Mouse (Mus musculus) intestine, postnatal 0 days (tissue): ENCODE measurements around the gene Chst15. TPM values are rescaled to one million over a fixed set of nuclear protein-coding genes. Genes with fewer than 3 reads are reported as not detected.

Experiments used
- ATAC-seq: fragments of 200-750 bp; cut with Nextera tagmentation; 2 replicates; pipeline ENCODE4 v1.8.0; 2017; ENCODE audit warnings: mild to moderate bottlenecking, moderate TSS enrichment, moderate library complexity
- H3K27ac ChIP-seq: fragments of 300-500 bp; sonication (generic); 2 replicates; pipeline ENCODE4 v1.5.1; 2014; ENCODE audit warnings: mild to moderate bottlenecking, low read depth, low read length, moderate library complexity
- H3K27me3 ChIP-seq: fragments of 300-500 bp; sonication (generic); replicated peaks from 2 replicates; pipeline ENCODE4 v1.6.1; 2014; ENCODE audit warnings: low read length, mixed read lengths; ENCODE audit not compliant: control insufficient read depth, insufficient read depth
- H3K36me3 ChIP-seq: fragments of 300-500 bp; sonication (generic); 2 replicates; pipeline ENCODE4 v1.6.1; 2014; ENCODE audit warnings: mild to moderate bottlenecking, moderate library complexity; ENCODE audit not compliant: control insufficient read depth, insufficient read depth
- H3K4me1 ChIP-seq: fragments of 300-500 bp; sonication (generic); replicated peaks from 2 replicates; pipeline ENCODE4 v1.6.1; 2014; ENCODE audit warnings: antibody characterized with exemption, low read length, mixed read lengths; ENCODE audit not compliant: control insufficient read depth, insufficient read depth
- H3K4me2 ChIP-seq: fragments of 300-500 bp; sonication (generic); replicated peaks from 2 replicates; pipeline ENCODE4 v1.6.1; 2014; ENCODE audit warnings: low read depth, mild to moderate bottlenecking, moderate library complexity
- H3K4me3 ChIP-seq: fragments of 300-500 bp; sonication (generic); 2 replicates; pipeline ENCODE4 v1.5.1; 2014; ENCODE audit warnings: low read depth, low read length
- H3K9ac ChIP-seq: fragments of 300-500 bp; sonication (generic); 2 replicates; pipeline ENCODE4 v1.6.1; 2014; ENCODE audit warnings: mild to moderate bottlenecking, low read depth, low read length
- H3K9me3 ChIP-seq: fragments of 300-500 bp; sonication (generic); 2 replicates; pipeline ENCODE4 v1.6.1; 2016; ENCODE audit warnings: mixed run types; ENCODE audit not compliant: control insufficient read depth
- CTCF ChIP-seq: sonication (generic); IDR thresholded peaks from 2 replicates; pipeline ENCODE4 v1.5.1; 2016; ENCODE audit warnings: low read depth, mild to moderate bottlenecking, control low read depth, antibody characterized with exemption, moderate library complexity
- WGBS: fragments of 180-500 bp; shearing (Covaris S2); extraction: QIAGEN DNeasy Blood & Tissue Kit; methylation state at CpG from one replicate; pipeline ENCODE4 v1.1.7; 2014; 5-methylcytosine and 5-hydroxymethylcytosine counted together
- polyA plus RNA-seq: library from polyadenylated mRNA; unstranded; fragments of >200 nt; fragmentation: Nextera tagmentation; extraction: Ambion mirVana; gene quantifications from 2 replicates; pipeline ENCODE4 v1.2.1, GENCODE M21; 2015

Gene Chst15
- polyA plus RNA-seq, 1 experiment from 2014 or later = 7.9 TPM

DNA sequence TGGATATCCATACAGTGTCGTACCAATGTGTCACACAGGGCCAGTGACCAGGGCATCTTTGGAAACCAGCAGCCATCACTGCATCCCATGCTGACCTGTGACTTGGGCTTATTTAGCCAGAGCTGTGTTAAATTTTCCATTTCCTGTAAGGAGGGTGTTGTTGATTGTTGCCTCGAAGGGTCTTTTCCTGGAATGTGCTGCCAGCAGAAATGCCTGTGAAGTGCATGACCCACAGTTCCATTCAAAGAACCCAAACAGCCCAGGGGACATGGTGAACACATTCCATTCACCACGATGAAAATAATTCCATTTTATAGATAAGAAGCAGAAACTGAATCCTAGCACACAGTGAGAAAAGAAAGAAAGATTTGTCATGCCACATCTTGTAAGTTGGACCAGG is 41.2 kb upstream of the Chst15 start:
- 51% methylated on average over 3 of the region's 3 CpGs for WGBS
- Histone ChIP-seq H3K4me2 (no peak overlapping the region), H3K4me3 (no peak overlapping the region), H3K27ac (peak overlapping the region; percentile 41; the same call in 1 of the 2 replicates), H3K36me3 (no peaks in the 10 kb centered on the region), H3K9ac (no peak overlapping the region), H3K27me3 (no peaks in the 10 kb centered on the region), H3K9me3 (no peaks in the 10 kb centered on the region), H3K4me1 (0 out of 2 replicates have a peak, but pooled peaks cover 7% of the 10 kb centered on the region)
- no peak for ATAC-seq
- no peak for TF ChIP-seq CTCF

- H3K9ac ChIP-seq = no peak overlapping the region
- H3K9me3 ChIP-seq = no peaks in the 10 kb centered on the region
- H3K4me1 ChIP-seq = 0 out of 2 replicates have a peak, but pooled peaks cover 7% of the 10 kb centered on the region
- TF ChIP-seq CTCF = no peak
- ATAC-seq = no peak
- 84% methylated on average over 3 of the region's 3 CpGs for WGBS
- H3K4me3 ChIP-seq = no peak overlapping the region
- no peak overlapping the region for H3K4me2 ChIP-seq
- no peaks in the 10 kb centered on the region for H3K27me3 ChIP-seq
- no peak overlapping the region for H3K27ac ChIP-seq
- H3K36me3 ChIP-seq = no peaks in the 10 kb centered on the region
Observed at GRCm38 (mm10) chr7:132357841-132358237, 40.8 kb upstream of the Chst15 start.

DNA sequence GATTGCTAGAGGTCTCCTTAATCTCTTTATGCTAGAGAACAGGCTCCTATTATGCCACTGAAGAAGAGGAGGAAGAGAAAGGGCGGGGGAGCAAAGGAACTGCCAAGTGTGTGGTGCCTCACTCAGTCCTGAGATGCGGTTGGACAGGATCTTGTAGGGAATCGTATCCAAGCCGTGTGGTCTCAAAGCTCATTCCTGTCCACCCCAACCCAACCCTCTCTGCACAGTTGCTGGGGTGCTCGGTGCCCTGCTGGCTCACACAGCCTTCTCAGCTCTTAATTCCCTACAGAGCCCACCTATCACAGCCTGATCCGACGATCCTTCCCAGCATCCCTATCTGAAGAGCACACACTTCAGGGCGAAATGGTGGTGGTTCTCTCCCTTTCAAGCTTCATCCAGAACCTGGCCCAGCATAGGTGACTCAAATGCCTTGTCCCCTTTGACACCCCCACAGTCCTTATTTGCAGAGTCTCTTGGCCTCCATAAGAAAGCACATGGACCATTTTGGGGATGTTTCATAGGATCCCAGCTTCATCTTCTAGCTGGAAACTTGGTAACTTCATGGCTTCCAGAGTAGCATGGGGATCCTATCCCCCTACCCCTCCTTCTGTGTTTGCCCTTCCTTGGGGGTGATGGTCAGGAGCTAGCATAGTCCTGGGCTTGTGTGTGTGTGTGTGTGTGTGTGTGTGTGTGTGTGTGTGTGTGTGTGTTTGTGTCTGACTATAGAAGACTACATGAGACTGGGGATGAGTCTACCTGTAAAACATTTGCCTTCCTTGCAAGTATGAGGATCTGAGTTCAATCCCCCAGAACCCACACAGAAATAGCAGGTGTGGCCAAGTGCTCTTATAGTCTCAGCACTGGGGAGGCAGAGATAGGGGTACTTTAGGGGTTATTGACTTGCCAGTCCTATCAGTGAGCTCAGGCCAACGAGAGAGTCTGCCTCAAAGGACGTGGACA is 40.1 kb upstream of the Chst15 start:
- Histone ChIP-seq H3K36me3 (no peaks in the 10 kb centered on the region), H3K9ac (no peak overlapping the region), H3K4me2 (no peak overlapping the region), H3K4me3 (no peak overlapping the region), H3K4me1 (0 out of 2 replicates have a peak, but pooled peaks cover 7% of the 10 kb centered on the region), H3K27ac (no peak overlapping the region), H3K9me3 (no peaks in the 10 kb centered on the region), H3K27me3 (no peaks in the 10 kb centered on the region)
- no peak for TF ChIP-seq CTCF
- no peak for ATAC-seq
- 73% methylated on average over 10 of the region's 10 CpGs for WGBS

- no peak overlapping the region for H3K4me2 ChIP-seq
- ATAC-seq = peak; percentile 59; the same call in 1 of the 2 replicates
- no peak for TF ChIP-seq CTCF
- H3K9ac ChIP-seq = no peak overlapping the region
- 0 out of 2 replicates have a peak, but pooled peaks cover 7% of the 10 kb centered on the region for H3K4me1 ChIP-seq
- H3K27me3 ChIP-seq = no peaks in the 10 kb centered on the region
- no peaks in the 10 kb centered on the region for H3K9me3 ChIP-seq
- H3K36me3 ChIP-seq = no peaks in the 10 kb centered on the region
- no peak overlapping the region for H3K4me3 ChIP-seq
- H3K27ac ChIP-seq = no peak overlapping the region
- 35% methylated on average over 8 of the region's 8 CpGs for WGBS
Observed at GRCm38 (mm10) chr7:132356185-132356584, 39.2 kb upstream of the Chst15 start.

GRCm38 (mm10) chr7:132355767-132356166 is 38.7 kb upstream of the Chst15 start:
- no peak for TF ChIP-seq CTCF
- Histone ChIP-seq H3K4me2 (no peak overlapping the region), H3K36me3 (no peaks in the 10 kb centered on the region), H3K9ac (no peak overlapping the region), H3K4me3 (no peak overlapping the region), H3K4me1 (0 out of 2 replicates have a peak, but pooled peaks cover 7% of the 10 kb centered on the region), H3K27me3 (no peaks in the 10 kb centered on the region), H3K27ac (no peak overlapping the region), H3K9me3 (no peaks in the 10 kb centered on the region)
- WGBS = 53% methylated on average over 6 of the region's 6 CpGs
- ATAC-seq = no peak

DNA sequence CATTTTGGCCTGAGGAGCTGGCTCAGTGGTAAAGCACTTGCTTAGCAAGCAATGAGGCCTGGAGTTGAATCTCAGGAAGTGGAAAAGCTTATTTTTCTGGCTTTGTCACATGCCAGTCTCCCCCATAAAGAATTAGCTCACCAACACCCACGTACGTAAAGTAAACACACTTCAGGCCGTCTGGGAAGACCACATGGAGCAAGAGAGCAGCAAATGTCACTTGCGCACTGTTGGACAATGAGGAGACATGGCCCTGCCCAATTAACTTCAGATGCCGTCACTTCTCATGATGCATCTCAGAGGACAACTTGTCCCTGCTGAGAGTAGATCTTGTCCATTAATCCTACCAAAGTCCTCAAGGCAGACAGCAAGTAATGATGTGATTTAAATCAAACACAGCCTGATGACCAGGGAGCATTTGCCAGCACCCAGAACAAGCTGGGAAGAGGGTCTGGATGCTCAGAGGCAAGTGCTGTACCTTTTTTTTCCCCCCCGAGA is 32.1 kb upstream of the Chst15 start:
- no peaks in the 10 kb centered on the region for H3K36me3 ChIP-seq
- no peak overlapping the region for H3K9ac ChIP-seq
- H3K27me3 ChIP-seq = no peaks in the 10 kb centered on the region
- no peaks in the 10 kb centered on the region for H3K9me3 ChIP-seq
- ATAC-seq = no peak
- no peak overlapping the region for H3K4me2 ChIP-seq
- no peaks in the 10 kb centered on the region for H3K4me1 ChIP-seq
- no peak overlapping the region for H3K4me3 ChIP-seq
- WGBS = 60% methylated on average over 6 of the region's 6 CpGs
- no peak overlapping the region for H3K27ac ChIP-seq
- no peak for TF ChIP-seq CTCF
